Mouse (Mus musculus): ENCODE measurements around the gene Epb41l4b. TPM values are rescaled to one million over a fixed set of nuclear protein-coding genes. Genes with fewer than 3 reads are reported as not detected.

Epb41l4b gene
- total RNA-seq, 2 experiments from 2014 or later = 2.5 to 4.5 TPM

- ATAC-seq (replicated peaks; ENCODE audit: poor library complexity, severe bottlenecking) = no peak
Measured at GRCm38 (mm10) chr4:57070640-57071039, 72.6 kb downstream of the Epb41l4b start.

DNA sequence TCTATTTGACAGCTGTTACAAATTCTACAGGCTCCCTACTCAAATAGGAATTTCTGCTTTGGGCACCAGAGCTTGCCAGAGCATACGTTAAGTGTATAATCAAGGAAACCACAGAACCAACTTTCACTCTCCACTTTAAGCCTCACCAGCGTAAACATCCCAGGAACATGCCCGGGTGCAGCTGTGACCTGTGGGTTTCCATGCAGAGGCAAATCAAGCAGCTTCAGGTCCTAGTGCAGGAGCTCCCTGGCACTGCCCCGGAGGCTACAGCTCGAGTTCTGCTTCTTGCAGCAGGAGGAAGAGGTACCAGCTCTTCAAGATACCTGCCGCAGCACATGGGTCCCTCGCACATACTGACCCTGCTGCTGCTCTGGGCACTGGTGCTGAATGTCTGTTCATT, 74.8 kb downstream of the Epb41l4b start:
- ATAC-seq (replicated peaks; ENCODE audit: poor library complexity, severe bottlenecking) = no peak

- ATAC-seq (replicated peaks; ENCODE audit: poor library complexity, severe bottlenecking) = no peak
Measured at GRCm38 (mm10) chr4:57067801-57068200, 75.4 kb downstream of the Epb41l4b start.

GRCm38 (mm10) chr4:57066936-57067335, 76.3 kb downstream of the Epb41l4b start:
- ATAC-seq (replicated peaks; ENCODE audit: poor library complexity, severe bottlenecking) = no peak

- peak; percentile 84 for ATAC-seq (replicated peaks; ENCODE audit: poor library complexity, severe bottlenecking)
Measured at GRCm38 (mm10) chr4:57065273-57065672, 78.0 kb downstream of the Epb41l4b start.

GRCm38 (mm10) chr4:57064830-57065229, 78.4 kb downstream of the Epb41l4b start:
- no peak for ATAC-seq (replicated peaks; ENCODE audit: poor library complexity, severe bottlenecking)

GRCm38 (mm10) chr4:57060319-57060831, 82.9 kb downstream of the Epb41l4b start:
- ATAC-seq (replicated peaks; ENCODE audit: poor library complexity, severe bottlenecking) = no peak

DNA sequence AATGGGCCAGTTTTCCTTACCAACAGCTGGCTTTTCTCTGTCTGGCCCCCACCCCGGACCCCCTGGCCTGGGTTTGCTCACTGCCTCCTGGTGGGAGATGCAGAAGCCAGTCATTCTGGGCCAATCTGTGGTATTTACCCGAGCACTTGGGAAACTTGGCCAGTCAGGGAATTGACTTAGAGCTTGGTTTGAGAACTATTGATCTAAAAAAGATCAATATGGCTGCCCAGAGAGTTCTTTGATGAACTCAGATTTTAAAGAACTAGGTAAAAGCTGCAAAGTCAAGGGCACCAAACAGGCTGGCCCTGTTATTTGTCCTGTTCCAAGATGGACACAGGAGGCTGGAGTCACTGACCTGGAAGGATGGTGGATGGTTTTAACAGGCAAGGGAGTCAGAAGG, 84.6 kb downstream of the Epb41l4b start:
- ATAC-seq (replicated peaks; ENCODE audit: poor library complexity, severe bottlenecking) = no peak

- 0 out of 2 replicates have a peak, but pooled peaks have one; percentile 23 for ATAC-seq (replicated peaks; ENCODE audit: poor library complexity, severe bottlenecking)
Measured at GRCm38 (mm10) chr4:57057637-57058036, 85.6 kb downstream of the Epb41l4b start.

GRCm38 (mm10) chr4:57055635-57056034, 87.6 kb downstream of the Epb41l4b start:
- ATAC-seq (replicated peaks; ENCODE audit: poor library complexity, severe bottlenecking) = peak; percentile 83

DNA sequence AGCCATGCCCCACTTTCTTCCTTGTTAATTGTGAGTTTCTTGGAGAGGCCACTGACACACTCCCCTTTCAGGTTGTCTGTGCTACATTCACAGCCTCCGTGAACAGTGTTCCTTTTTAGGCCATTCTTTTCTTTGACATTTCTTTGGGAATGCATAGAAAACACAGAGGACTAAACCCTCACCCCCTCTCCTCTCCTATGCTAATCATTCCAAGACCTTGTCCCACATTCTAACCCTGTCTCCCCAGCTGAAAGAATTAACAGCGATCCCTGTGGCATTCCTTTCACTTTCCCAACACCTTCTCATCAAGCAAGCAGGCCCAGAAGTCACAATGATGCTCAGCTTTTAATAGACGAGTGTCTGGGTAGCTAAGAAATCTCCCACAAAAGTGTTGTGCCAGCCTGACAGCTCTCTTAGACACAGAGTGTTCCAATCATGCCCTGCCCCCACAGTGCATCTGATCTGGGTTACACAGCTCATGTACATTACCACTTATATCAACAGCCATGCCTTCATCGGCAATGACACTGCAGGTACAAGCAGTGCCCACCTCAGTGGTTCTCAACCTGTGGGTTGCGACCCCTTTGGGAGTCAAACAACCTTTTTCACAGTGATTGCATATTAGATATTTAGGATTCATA, 93.8 kb downstream of the Epb41l4b start:
- ATAC-seq (replicated peaks; ENCODE audit: poor library complexity, severe bottlenecking) = no peak

- no peak for ATAC-seq (replicated peaks; ENCODE audit: poor library complexity, severe bottlenecking)
Measured at GRCm38 (mm10) chr4:57048566-57048965, 94.7 kb downstream of the Epb41l4b start.

DNA sequence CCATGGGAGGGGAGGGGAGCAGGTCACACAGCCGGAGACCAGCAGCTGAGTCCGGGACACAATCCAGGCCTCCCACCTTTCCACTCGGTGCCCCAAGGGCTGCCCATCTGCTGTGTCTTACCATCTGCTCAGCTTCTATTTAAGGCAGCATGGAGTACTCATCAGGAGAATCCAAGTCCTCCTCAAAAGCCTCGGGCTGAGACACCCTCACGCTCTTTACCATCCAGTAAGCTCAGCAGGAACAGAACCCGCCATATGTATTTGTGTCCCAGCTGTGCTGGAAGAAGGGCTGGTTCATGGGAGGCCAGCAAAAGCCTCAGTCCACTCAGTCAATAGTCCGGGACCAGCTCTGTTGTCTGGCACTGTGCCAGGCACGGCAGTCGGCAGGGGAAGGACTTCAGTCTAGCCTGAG, 97.1 kb downstream of the Epb41l4b start:
- no peak for ATAC-seq (replicated peaks; ENCODE audit: poor library complexity, severe bottlenecking)

DNA sequence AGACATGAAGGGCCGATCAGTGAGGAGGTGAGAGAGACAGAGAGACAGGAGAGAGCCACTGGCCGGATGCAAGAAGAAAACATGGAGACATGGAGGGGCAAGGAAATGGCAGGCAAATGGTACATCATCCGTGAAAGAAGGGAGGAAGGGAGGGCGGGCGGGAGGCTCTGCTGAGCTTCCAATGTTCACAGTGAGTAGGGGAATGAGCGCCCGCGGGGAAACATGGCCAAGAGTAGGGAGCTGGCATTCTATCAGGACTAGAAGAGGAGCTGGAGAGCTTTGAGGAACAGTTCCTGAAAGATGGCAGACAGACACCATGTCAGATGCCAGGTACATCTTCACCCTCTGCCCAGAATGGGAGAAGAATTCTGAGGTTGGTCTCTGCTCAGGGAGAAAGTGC, 99.6 kb downstream of the Epb41l4b start:
- ATAC-seq (replicated peaks; ENCODE audit: poor library complexity, severe bottlenecking) = no peak

- no peak for ATAC-seq (replicated peaks; ENCODE audit: poor library complexity, severe bottlenecking)
Measured at GRCm38 (mm10) chr4:57041661-57042060, 101.6 kb downstream of the Epb41l4b start.

DNA sequence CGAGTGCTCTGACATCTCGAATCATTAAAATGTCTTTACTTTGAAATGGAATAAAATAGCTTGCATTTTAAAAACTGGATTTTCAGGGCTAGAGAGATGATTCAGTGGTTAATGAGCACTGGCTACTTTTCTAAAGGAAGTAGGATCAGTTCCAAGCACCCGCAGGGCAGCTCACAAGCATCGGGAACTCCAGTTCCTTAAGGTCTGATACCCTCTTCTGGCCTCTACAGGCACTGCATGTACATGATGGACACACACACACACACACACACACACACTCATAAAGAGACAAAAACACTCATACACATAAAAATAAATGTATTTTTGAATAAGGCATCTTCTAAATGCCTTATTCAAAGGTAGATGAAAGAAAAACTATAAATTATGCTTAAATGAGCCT, 102.0 kb downstream of the Epb41l4b start:
- ATAC-seq (replicated peaks; ENCODE audit: poor library complexity, severe bottlenecking) = no peak

GRCm38 (mm10) chr4:57040481-57040880, 102.8 kb downstream of the Epb41l4b start:
- peak; percentile 85 for ATAC-seq (replicated peaks; ENCODE audit: poor library complexity, severe bottlenecking)

GRCm38 (mm10) chr4:57039127-57040031, 103.9 kb downstream of the Epb41l4b start:
- peak; percentile 8 for ATAC-seq (replicated peaks; ENCODE audit: poor library complexity, severe bottlenecking)

DNA sequence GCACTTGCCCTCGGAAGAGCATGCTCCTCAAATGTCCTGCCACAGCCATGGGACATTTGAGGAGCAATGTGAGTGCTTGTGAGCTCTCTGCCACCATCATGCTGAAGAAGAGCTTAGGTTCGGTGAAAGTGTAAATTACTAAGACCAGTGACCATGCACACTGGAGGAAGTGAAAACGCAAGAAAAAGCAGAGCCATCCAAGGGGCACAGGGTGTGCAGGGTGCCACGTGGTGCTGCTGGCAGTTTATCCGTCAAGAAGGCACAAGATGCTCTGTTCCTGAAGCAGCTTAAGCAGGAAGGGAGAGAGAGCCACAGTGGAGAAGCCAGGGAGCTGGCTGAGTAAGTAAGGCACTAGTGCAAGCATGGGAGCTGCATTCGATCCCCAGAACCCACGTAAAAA, 105.7 kb downstream of the Epb41l4b start:
- ATAC-seq (replicated peaks; ENCODE audit: poor library complexity, severe bottlenecking) = peak; percentile 61

DNA sequence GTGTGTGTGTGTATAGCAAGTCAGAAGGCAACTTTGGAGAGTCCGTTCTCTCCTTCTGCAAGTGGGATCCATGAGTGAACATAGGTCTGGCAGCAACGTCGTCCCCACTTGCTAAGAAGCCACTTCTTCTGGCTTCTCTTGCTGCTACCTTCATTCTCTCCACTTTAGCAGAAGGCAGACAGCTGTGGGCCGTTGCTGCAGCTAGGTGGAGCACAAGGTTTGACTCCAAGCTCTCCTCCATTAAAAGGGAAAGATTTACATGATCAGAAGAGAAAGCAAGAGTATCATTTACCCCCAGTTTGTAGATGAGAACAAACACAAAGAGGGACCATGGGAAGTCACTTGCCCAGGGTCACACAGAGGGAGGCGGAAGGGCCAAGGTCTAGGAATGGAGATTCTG, 109.1 kb downstream of the Epb41l4b start:
- no peak for ATAC-seq (replicated peaks; ENCODE audit: poor library complexity, severe bottlenecking)

- peak; percentile 86 for ATAC-seq (replicated peaks; ENCODE audit: poor library complexity, severe bottlenecking)
Measured at GRCm38 (mm10) chr4:57031440-57031839, 111.8 kb downstream of the Epb41l4b start.
